Mouse (Mus musculus): ENCODE measurements around the gene Ccno. TPM values are rescaled to one million over a fixed set of nuclear protein-coding genes. Genes with fewer than 3 reads are reported as not detected.

Ccno gene
- 4.4 and 7.2 TPM in 2 replicates for polyA plus RNA-seq (2016; fragmentation: Nextera tagmentation; extraction: Ambion mirVana)

- peak; percentile 94 for ATAC-seq (ENCODE audit: low FRiP score)
- H3K4me1 ChIP-seq: peaks cover 39% of the 10 kb centered on the region
- no peaks in the 10 kb centered on the region for H3K36me3 ChIP-seq (replicated peaks)
- H3K9me3 ChIP-seq: no peaks in the 10 kb centered on the region
- no peak within 1 kb of the TSS for H3K27ac ChIP-seq
- H3K27me3 ChIP-seq: peaks cover 88% of the 10 kb centered on the region
- H3K4me2 ChIP-seq: peak within 1 kb of the TSS; percentile 93
- H3K4me3 ChIP-seq (replicated peaks): peak within 1 kb of the TSS; percentile 52
- H3K9ac ChIP-seq: peak within 1 kb of the TSS; percentile 53
- under 1% methylated on average over 47 of the region's 47 CpGs for WGBS
Observed at GRCm38 (mm10) chr13:112987532-112987943, at the start of gene Ccno. Gene Ccno (plus strand): TSS chr13:112987802.

- Histone ChIP-seq H3K4me3 (replicated peaks) (no peak overlapping the region), H3K36me3 (replicated peaks) (peaks cover 72% of the 10 kb centered on the region), H3K27ac (no peak overlapping the region), H3K27me3 (no peaks in the 10 kb centered on the region), H3K9ac (no peak overlapping the region), H3K4me1 (no peaks in the 10 kb centered on the region), H3K9me3 (no peaks in the 10 kb centered on the region), H3K4me2 (no peak overlapping the region)
- no peak for ATAC-seq (ENCODE audit: low FRiP score)
- 93% methylated on average over 8 of the region's 8 CpGs for WGBS
Observed at GRCm38 (mm10) chr13:112938130-112938529, 49.5 kb upstream of the Ccno start.

DNA sequence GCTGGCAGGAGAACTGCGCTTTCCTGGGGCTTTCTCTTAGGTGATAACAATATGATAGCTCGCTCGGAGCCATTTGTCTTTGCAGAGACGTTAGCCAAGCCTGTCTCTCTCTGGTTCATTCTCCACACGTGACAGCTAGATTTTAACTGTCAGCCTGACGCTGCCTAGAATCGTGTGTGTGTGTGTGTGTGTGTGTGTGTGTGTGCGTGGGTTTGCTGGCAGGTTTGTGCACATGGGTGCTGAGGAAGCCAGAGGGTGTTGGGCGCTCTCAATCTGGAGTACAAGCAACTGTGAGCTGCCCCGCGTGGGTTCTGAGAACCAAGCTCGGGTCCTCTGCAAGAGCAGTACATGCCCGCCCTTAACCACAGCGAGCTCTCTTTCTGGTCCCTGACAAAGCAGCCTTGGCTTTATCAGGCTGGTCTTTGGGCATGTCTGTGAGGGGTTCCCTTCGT lies 45.7 kb upstream of the Ccno start:
- Histone ChIP-seq H3K9me3 (no peaks in the 10 kb centered on the region), H3K36me3 (replicated peaks) (peaks cover 83% of the 10 kb centered on the region), H3K27me3 (no peaks in the 10 kb centered on the region), H3K9ac (no peak overlapping the region), H3K4me1 (no peaks in the 10 kb centered on the region), H3K4me2 (no peak overlapping the region), H3K27ac (no peak overlapping the region), H3K4me3 (replicated peaks) (no peak overlapping the region)
- 83% methylated on average over 15 of the region's 15 CpGs for WGBS
- ATAC-seq (ENCODE audit: low FRiP score): no peak

DNA sequence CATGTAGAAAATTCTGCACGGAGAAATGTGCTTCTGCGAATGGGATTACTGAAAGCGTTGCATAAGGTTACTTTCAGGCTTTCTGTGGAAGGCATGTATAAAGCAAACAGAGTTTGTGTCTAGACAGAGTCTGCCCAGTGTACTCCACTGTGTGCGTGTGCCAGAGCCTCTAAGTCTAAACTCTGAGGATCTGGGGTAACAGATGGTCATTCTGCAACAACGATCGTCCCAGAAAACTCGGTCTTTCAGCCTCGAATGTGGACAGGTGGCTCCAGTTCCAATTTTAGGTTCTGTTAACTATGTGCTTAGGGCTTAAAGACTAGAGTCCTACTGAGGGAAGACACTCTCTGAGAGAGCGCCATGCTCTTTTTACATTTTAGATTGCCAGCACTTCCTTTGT lies 42.3 kb upstream of the Ccno start:
- no peak for ATAC-seq (ENCODE audit: low FRiP score)
- Histone ChIP-seq H3K36me3 (replicated peaks) (peaks cover 83% of the 10 kb centered on the region), H3K4me1 (no peaks in the 10 kb centered on the region), H3K27ac (no peak overlapping the region), H3K27me3 (no peaks in the 10 kb centered on the region), H3K9ac (no peak overlapping the region), H3K4me3 (replicated peaks) (no peak overlapping the region), H3K9me3 (no peaks in the 10 kb centered on the region), H3K4me2 (no peak overlapping the region)
- WGBS: 97% methylated on average over 9 of the region's 9 CpGs

- 92% methylated on average over 6 of the region's 6 CpGs for WGBS
- H3K27me3 ChIP-seq: no peaks in the 10 kb centered on the region
- no peaks in the 10 kb centered on the region for H3K4me1 ChIP-seq
- H3K36me3 ChIP-seq (replicated peaks): peaks cover 82% of the 10 kb centered on the region
- H3K4me2 ChIP-seq: no peak overlapping the region
- no peaks in the 10 kb centered on the region for H3K9me3 ChIP-seq
- H3K27ac ChIP-seq: no peak overlapping the region
- no peak overlapping the region for H3K9ac ChIP-seq
- ATAC-seq (ENCODE audit: low FRiP score): no peak
- no peak overlapping the region for H3K4me3 ChIP-seq (replicated peaks)
Observed at GRCm38 (mm10) chr13:112945900-112946299, 41.7 kb upstream of the Ccno start.

DNA sequence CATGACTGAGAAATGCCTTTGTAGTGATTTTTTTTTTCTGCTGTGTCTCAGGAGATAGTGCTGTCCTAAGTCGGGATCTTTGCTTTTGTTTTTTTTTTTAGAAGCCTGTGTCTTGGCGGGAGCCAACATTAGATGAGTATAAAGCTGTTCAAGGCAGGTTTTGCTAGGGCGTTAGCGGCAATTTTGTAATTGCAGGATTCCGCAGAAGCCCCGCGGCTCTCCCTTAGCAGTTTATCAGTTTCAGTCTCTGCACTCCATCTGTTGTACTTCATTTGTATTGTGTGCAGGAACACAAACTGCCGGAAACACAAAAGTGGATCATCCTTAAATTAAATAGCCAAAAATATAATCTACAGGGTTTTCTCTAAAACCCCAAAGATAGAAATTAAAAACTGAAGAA lies 33.5 kb upstream of the Ccno start:
- no peak overlapping the region for H3K27ac ChIP-seq
- H3K9me3 ChIP-seq: no peaks in the 10 kb centered on the region
- no peaks in the 10 kb centered on the region for H3K4me1 ChIP-seq
- ATAC-seq (ENCODE audit: low FRiP score): no peak
- H3K9ac ChIP-seq: no peak overlapping the region
- WGBS: 93% methylated on average over 8 of the region's 8 CpGs
- no peak overlapping the region for H3K4me2 ChIP-seq
- no peak overlapping the region for H3K4me3 ChIP-seq (replicated peaks)
- H3K36me3 ChIP-seq (replicated peaks): peaks cover 71% of the 10 kb centered on the region
- H3K27me3 ChIP-seq: no peaks in the 10 kb centered on the region

DNA sequence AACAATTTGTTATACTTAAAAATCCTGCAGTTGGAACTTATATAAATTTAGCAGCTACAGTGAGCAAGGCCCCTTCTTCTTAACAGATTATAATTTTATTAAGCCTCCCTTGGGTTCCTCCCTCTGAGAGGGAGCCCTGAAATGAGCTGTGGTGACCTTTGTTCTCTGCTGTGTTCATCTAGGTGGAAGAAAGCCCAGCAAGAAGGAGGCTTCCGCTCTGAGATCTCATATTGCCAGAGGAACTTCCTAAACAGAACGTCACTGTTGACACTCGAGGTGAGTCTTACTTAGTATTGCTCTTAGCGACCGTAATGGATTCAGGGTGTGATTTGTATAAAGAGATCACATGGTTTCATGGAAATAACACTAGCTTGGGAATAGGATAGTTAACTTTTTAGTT lies 24.5 kb upstream of the Ccno start:
- H3K36me3 ChIP-seq (replicated peaks): peaks cover 68% of the 10 kb centered on the region
- no peaks in the 10 kb centered on the region for H3K4me1 ChIP-seq
- no peak overlapping the region for H3K4me2 ChIP-seq
- H3K9ac ChIP-seq: no peak overlapping the region
- 83% methylated on average over 5 of the region's 5 CpGs for WGBS
- ATAC-seq (ENCODE audit: low FRiP score): no peak
- H3K27ac ChIP-seq: no peak overlapping the region
- H3K4me3 ChIP-seq (replicated peaks): no peak overlapping the region
- no peaks in the 10 kb centered on the region for H3K9me3 ChIP-seq
- H3K27me3 ChIP-seq: no peaks in the 10 kb centered on the region

DNA sequence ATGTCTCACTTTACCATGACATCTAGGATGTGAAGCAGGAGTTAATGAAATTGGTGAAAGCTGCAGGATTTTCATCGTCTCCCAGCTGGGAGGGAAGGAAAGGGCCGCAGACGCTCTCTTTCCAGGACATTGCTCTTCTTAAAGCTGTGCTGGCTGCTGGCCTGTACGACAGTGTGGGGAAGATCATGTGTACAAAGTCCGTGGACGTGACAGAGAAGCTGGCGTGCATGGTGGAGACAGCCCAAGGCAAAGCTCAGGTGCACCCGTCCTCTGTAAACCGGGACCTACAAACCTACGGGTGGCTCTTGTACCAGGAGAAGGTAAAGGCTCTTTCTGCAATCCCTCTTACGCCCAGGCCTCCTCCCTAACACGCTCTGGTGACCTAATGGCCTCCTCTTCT lies 23.2 kb upstream of the Ccno start:
- H3K36me3 ChIP-seq (replicated peaks): peaks cover 71% of the 10 kb centered on the region
- H3K4me2 ChIP-seq: no peak overlapping the region
- no peak overlapping the region for H3K27ac ChIP-seq
- ATAC-seq (ENCODE audit: low FRiP score): no peak
- H3K9me3 ChIP-seq: no peaks in the 10 kb centered on the region
- 92% methylated on average over 12 of the region's 12 CpGs for WGBS
- H3K4me1 ChIP-seq: no peaks in the 10 kb centered on the region
- no peak overlapping the region for H3K9ac ChIP-seq
- no peaks in the 10 kb centered on the region for H3K27me3 ChIP-seq
- H3K4me3 ChIP-seq (replicated peaks): no peak overlapping the region

DNA sequence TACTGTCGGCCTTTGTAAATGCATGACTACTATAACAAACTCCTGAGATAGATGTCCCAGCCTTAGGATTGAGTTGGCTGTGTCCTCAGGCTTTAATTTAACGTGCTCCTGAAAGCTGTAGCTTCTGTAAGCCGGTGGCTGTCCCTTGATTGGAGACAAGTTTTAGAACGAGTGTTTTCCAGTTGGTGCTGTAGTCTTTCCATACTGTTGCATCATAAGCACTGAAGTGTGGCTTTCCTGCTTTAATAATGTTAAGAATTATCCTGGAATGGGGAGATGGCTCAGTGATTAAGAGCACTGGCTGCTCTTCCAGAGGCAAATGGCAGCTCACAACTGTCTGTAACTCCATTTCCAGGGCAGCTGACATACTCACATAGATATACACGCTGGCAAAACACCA lies 20.3 kb upstream of the Ccno start:
- H3K9ac ChIP-seq: no peak overlapping the region
- no peaks in the 10 kb centered on the region for H3K9me3 ChIP-seq
- peaks cover 59% of the 10 kb centered on the region for H3K36me3 ChIP-seq (replicated peaks)
- 90% methylated on average over 5 of the region's 5 CpGs for WGBS
- ATAC-seq (ENCODE audit: low FRiP score): no peak
- H3K4me3 ChIP-seq (replicated peaks): no peak overlapping the region
- no peaks in the 10 kb centered on the region for H3K4me1 ChIP-seq
- no peaks in the 10 kb centered on the region for H3K27me3 ChIP-seq
- H3K27ac ChIP-seq: no peak overlapping the region
- H3K4me2 ChIP-seq: no peak overlapping the region

DNA sequence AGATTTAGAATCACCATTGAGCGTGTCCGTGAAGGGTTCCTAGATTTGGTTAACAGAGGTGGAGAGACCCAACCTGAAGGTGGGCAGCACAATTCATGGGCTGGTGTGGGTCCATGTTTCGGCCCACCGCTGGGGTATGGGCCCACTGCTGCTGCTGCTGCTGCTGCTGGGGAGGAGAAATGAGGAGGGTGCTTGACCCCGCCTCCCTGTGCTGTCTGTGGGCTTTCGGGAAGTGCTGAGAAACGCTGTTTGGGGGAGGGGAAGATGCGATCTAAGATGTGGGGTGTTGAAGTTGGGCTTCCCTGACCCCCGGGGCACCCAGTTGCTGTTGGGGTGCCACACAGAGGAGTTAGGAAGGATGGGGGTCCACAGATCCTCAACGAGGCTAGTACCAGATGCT lies 10.9 kb upstream of the Ccno start:
- H3K4me1 ChIP-seq: no peaks in the 10 kb centered on the region
- 43% methylated on average over 10 of the region's 10 CpGs for WGBS
- H3K4me2 ChIP-seq: no peak overlapping the region
- no peaks in the 10 kb centered on the region for H3K36me3 ChIP-seq (replicated peaks)
- peaks cover 48% of the 10 kb centered on the region for H3K27me3 ChIP-seq
- H3K9ac ChIP-seq: no peak overlapping the region
- H3K4me3 ChIP-seq (replicated peaks): no peak overlapping the region
- H3K27ac ChIP-seq: no peak overlapping the region
- no peak for ATAC-seq (ENCODE audit: low FRiP score)
- H3K9me3 ChIP-seq: no peaks in the 10 kb centered on the region

DNA sequence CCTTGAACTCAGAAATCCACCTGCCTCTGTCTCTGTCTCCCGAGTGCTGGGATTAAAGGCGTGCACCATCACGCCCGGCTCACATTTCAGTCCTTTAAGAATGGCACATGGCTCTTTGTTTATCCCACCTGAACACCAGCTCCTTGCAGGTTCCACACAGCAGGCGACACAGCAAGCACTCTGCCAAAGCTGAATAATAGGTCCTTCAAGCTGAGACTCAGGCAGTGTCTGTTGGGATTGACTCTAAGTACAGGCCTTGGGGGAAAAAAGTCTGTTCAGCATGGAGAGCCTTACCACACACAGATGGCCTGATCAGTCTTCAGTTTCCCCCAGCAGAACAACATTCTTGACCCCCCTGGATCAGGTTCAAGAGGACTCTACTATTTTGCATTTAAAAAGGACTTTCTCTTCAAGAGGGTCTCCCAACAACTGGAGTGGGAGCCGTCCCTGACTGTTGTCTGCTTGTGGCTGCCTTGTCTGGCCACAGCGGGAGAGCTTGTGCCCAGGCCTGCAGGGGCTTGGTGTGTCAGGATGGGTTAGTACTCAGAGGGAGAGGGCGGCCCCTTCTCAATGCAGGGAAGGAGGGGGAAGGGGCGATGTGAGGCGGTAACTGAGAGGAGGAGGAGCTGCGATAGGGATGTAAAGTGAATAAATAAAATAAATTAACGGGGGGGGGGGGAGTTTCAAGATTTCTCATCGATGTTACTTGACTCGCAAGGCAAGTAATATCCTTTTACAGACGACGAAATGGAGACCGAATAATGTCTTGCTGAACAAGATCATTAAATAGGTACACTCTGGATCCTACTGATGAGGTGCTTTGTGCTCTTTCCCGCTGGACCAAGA lies 1.8 kb upstream of the Ccno start:
- peak overlapping the region; percentile 16 for H3K4me3 ChIP-seq (replicated peaks)
- H3K27me3 ChIP-seq: peaks cover 85% of the 10 kb centered on the region
- H3K4me1 ChIP-seq: peaks cover 39% of the 10 kb centered on the region
- peak; percentile 37 for ATAC-seq (ENCODE audit: low FRiP score)
- 0 out of 2 replicates have a peak overlapping the region, but pooled peaks have one; percentile 46 for H3K27ac ChIP-seq
- no peaks in the 10 kb centered on the region for H3K36me3 ChIP-seq (replicated peaks)
- peak overlapping the region; percentile 93 for H3K4me2 ChIP-seq
- no peak overlapping the region for H3K9ac ChIP-seq
- 3% methylated on average over 18 of the region's 18 CpGs for WGBS
- no peaks in the 10 kb centered on the region for H3K9me3 ChIP-seq

DNA sequence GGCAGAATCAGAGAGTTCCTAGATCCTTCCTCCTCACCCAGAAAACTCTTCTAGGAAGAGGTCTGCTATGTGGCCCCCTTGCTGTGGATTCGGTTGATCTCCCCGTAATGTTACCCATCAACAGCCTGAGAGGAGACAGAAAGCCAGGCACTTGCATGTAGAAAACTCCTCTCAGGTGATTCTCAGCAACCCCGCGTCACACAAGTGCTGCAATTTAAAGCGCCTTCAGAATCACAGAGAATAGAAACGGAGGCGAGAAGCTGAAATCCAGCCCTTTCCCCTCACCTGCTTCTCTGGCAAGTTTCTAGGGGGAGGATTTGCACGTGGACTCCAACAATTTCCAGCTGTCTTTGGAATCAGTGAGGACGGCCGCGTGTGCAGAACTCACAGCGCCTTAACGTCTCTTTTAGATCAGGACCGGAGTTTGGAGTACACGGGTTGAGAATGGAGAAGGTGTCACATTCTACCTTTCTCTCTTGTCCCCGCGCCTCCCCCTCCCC lies 1.1 kb upstream of the Ccno start:
- Histone ChIP-seq H3K27me3 (peaks cover 88% of the 10 kb centered on the region), H3K9ac (no peak overlapping the region), H3K4me1 (peaks cover 39% of the 10 kb centered on the region), H3K4me2 (peak overlapping the region; percentile 93), H3K27ac (no peak overlapping the region), H3K9me3 (no peaks in the 10 kb centered on the region), H3K36me3 (replicated peaks) (no peaks in the 10 kb centered on the region), H3K4me3 (replicated peaks) (peak overlapping the region; percentile 16)
- WGBS: under 1% methylated on average over 17 of the region's 17 CpGs
- no peak for ATAC-seq (ENCODE audit: low FRiP score)

DNA sequence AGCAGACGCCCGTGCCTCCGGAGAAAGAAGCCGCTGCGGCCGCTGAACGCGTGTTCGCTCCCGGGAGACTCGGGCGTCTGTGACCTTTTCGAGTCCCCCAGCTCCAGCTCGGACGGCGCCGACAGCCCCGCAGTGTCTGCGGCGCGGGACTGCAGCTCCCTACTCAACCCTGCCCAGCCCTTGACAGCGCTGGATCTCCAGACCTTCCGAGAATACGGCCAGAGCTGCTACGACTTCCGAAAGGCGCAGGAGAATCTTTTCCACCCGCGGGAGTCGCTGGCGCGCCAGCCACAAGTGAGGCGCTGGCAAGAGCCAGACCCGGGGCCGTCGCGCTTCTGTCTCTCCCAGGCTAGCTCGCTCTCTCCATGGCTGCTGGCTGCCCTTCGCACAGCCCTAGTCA lies 389 bp downstream of the Ccno start:
- no peaks in the 10 kb centered on the region for H3K9me3 ChIP-seq
- H3K27me3 ChIP-seq: peaks cover 87% of the 10 kb centered on the region
- ATAC-seq (ENCODE audit: low FRiP score): peak; percentile 28; the same call in 1 of the 2 replicates
- H3K4me2 ChIP-seq: peak overlapping the region; percentile 93
- H3K9ac ChIP-seq: peak overlapping the region; percentile 53
- peaks cover 39% of the 10 kb centered on the region for H3K4me1 ChIP-seq
- no peak overlapping the region for H3K27ac ChIP-seq
- 0% methylated on average over 39 of the region's 39 CpGs for WGBS
- H3K4me3 ChIP-seq (replicated peaks): peak overlapping the region; percentile 52
- no peaks in the 10 kb centered on the region for H3K36me3 ChIP-seq (replicated peaks)
